Mouse (Mus musculus): Measurements from ENCODE around the gene Inppl1.

DNA sequence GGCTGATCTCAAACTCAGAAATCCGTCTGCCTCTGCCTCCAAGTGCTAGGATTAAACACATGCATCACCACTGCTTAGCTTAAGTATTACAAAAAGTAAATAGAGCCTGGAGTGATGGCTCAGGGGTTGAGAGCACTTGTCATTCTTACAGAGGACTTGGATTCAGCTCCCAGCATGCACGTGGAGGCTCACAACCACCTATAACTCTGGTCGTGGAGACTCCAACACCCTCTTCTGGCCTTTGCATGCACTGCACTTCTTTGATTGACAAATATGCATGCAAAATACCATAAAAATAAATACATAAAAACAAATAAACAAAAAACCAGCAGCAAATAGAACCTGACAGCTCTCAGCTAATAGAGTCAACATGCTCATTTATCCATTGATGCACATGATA lies 24.3 kb upstream of the Inppl1 start:
- TF ChIP-seq CTCF (IDR thresholded peaks at IDR 0.05; ENCODE audit: borderline replicate concordance, insufficient read depth, low read length) (no peak), POLR2A (IDR thresholded peaks at IDR 0.05; ENCODE audit: low read depth, low read length) (no peak)

All from embryonic fibroblast, embryonic 13.5 days (primary cell).